Mouse (Mus musculus) embryonic facial prominence, embryonic 12.5 days (tissue): ENCODE data around the gene Gdf5. TPM values are rescaled to one million over a fixed set of nuclear protein-coding genes. Genes with fewer than 3 reads are reported as not detected.

Source experiments
- polyA plus RNA-seq: library from polyadenylated mRNA; unstranded; fragments of >200 nt; fragmentation: Nextera tagmentation; extraction: Ambion mirVana; gene quantifications from 2 replicates; pipeline ENCODE4 v1.2.1, GENCODE M21; 2016

Gdf5 gene
- polyA plus RNA-seq, 1 experiment from 2014 or later: 5.6 TPM

Other genes starting within 250 kb of the Gdf5 start
- gene Edem2, start 215.9 kb downstream of the Gdf5 start, polyA plus RNA-seq: 27.3 and 28.5 TPM in 2 replicates
- gene Gm17581, start 209.5 kb downstream of the Gdf5 start, polyA plus RNA-seq: not detected in 2 replicates
- 3.6 TPM in 2 replicates for gene Procr, start 194.2 kb downstream of the Gdf5 start, polyA plus RNA-seq
- gene Mmp24, start 170.0 kb downstream of the Gdf5 start, polyA plus RNA-seq: 0.61 and 1.1 TPM in 2 replicates
- gene BC029722, start 125.9 kb downstream of the Gdf5 start, polyA plus RNA-seq: 12.9 and 13.4 TPM in 2 replicates
- 185 and 188 TPM in 2 replicates for gene Eif6, start 118.4 kb downstream of the Gdf5 start, polyA plus RNA-seq
- gene Fam83c, start 110.5 kb downstream of the Gdf5 start, polyA plus RNA-seq: 0.36 and 0.38 TPM in 2 replicates
- gene Uqcc1, start 15.1 kb downstream of the Gdf5 start, polyA plus RNA-seq: 61.3 and 71.5 TPM in 2 replicates
- gene Gm15557, start 4.6 kb downstream of the Gdf5 start, polyA plus RNA-seq: 0.28 TPM in 1 of 2 replicates, not detected in the other
- 33.3 and 35.2 TPM in 2 replicates for gene Cep250, start 11.1 kb upstream of the Gdf5 start, polyA plus RNA-seq
- 2.0 and 2.3 TPM in 2 replicates for gene 6430550D23Rik, start 62.6 kb upstream of the Gdf5 start, polyA plus RNA-seq
- 199 and 220 TPM in 2 replicates for gene Ergic3, start 62.7 kb upstream of the Gdf5 start, polyA plus RNA-seq
- 0.05 and 0.08 TPM in 2 replicates for gene Fer1l4, start 107.6 kb upstream of the Gdf5 start, polyA plus RNA-seq
- gene Spag4, start 119.8 kb upstream of the Gdf5 start, polyA plus RNA-seq: 6.0 and 6.9 TPM in 2 replicates
- gene Cpne1, start 166.6 kb upstream of the Gdf5 start, polyA plus RNA-seq: 64.9 and 68.6 TPM in 2 replicates
- gene Rbm12, start 166.6 kb upstream of the Gdf5 start, polyA plus RNA-seq: 38.7 and 43.0 TPM in 2 replicates
- gene Gm28036, start 181.7 kb upstream of the Gdf5 start, polyA plus RNA-seq: 16.8 and 17.6 TPM in 2 replicates
- 428 and 448 TPM in 2 replicates for gene Romo1, start 198.7 kb upstream of the Gdf5 start, polyA plus RNA-seq
- 30.7 and 34.2 TPM in 2 replicates for gene Nfs1, start 198.8 kb upstream of the Gdf5 start, polyA plus RNA-seq
- gene Rbm39, start 234.9 kb upstream of the Gdf5 start, polyA plus RNA-seq: 761 and 773 TPM in 2 replicates